Mouse (Mus musculus): ENCODE data around the gene 1700066M21Rik. TPM values are rescaled to one million over a fixed set of nuclear protein-coding genes. Genes with fewer than 3 reads are reported as not detected.
A peak's percentile ranks its signal among the peaks of the same experiment; 100 is the strongest.

The 1700066M21Rik gene
- polyA plus RNA-seq, 1 experiment from 2014 or later, result 16.3 TPM

DNA sequence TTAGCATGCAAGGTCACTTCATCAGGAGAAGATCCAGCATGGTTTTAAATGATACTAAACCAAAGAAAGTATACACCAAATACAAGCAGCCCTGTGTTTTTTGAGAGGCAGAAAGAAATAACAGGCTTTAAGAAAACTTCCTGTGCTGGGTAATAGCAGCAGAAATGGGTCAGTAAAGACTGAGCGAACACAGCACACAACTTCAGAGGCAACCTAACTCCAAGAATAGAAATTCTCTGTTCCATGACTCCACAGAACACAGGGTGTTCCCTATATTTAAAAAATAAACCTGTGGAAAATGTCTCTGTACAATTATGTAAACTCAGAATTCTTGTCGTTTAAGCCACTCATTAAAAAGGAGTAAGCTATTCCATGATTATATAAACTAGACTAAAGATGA, 23.5 kb downstream of the 1700066M21Rik start:
- ATAC-seq (ENCODE audit: low FRiP score), result no peak
- H3K9ac ChIP-seq, result no peak overlapping the region
- no peak overlapping the region for H3K4me3 ChIP-seq (replicated peaks)
- no peaks in the 10 kb centered on the region for H3K9me3 ChIP-seq
- no peaks in the 10 kb centered on the region for H3K27me3 ChIP-seq
- H3K4me2 ChIP-seq, result no peak overlapping the region
- H3K36me3 ChIP-seq (replicated peaks), result peaks cover 12% of the 10 kb centered on the region
- WGBS, result 94% methylated on average over 2 of the region's 2 CpGs
- peaks cover 5% of the 10 kb centered on the region for H3K4me1 ChIP-seq
- H3K27ac ChIP-seq, result no peak overlapping the region

DNA sequence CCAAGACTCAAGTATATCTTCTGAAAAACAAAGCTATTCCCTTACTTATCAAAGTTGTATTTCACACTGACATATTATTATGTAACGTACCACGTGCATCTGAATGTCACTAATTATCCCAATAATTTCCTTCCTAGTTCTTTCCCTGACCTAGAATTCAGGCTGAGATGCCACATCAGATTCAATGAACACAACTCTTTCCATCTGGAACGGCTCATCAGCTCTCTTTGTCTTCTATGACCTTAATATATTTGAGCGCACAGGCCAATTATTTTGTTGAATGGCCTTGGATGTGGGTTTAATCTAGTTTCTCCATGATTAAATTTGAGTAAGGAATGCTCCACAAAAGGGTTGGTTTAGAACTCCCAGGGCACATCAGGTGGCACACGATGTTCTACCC, 24.7 kb downstream of the 1700066M21Rik start:
- no peaks in the 10 kb centered on the region for H3K9me3 ChIP-seq
- peaks cover 7% of the 10 kb centered on the region for H3K36me3 ChIP-seq (replicated peaks)
- no peak overlapping the region for H3K4me3 ChIP-seq (replicated peaks)
- WGBS, result 88% methylated on average over 5 of the region's 5 CpGs
- H3K4me2 ChIP-seq, result no peak overlapping the region
- no peak overlapping the region for H3K27ac ChIP-seq
- ATAC-seq (ENCODE audit: low FRiP score), result no peak
- H3K4me1 ChIP-seq, result peaks cover 7% of the 10 kb centered on the region
- no peak overlapping the region for H3K9ac ChIP-seq
- H3K27me3 ChIP-seq, result no peaks in the 10 kb centered on the region

DNA sequence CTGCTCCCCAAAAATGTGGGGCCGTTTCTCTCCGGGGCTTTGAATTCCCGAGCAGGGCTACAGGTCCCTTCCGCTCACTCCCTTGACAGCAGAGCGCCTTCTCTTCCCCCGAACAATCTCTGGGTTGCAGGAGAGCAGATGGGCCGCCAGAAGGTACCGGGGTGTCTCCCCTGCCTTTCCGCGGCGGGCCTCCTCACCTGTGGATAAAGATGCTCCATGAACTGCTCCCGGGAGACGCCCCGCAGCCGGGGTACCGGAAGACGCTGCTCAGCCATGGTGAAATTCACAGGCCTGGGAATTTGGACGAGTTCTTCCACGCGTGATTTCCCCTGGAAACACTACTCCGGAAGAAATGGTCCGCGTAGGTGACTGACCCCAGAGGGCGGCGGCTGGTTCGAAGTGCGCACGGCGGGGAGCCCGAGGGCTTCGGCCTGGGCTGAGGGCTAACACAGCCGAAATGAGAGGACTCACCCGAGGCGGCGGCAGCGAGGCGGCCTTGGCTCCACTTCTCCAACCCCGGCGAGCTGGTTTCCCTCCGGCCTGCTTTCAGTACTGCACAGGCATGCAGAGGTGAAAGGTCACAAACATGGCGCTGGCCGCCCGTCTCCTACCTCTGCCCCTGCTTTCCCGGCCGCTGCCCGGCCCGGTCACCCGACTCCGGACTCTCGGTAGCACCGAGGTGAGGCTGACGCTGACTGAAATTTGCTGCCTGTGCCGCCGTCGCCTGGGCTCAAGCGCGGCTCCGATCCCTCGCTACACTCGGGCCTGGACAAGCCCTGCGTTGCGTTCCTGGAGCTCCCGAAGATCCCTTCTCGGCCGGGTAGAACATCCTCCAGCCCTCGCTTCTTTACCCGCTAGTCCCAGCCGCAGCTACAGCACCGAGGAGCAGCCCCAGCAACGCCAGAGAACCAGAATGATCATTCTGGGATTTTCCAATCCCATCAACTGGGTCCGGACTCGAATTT, 29.0 kb downstream of the 1700066M21Rik start, which contains the start of the genes Maip1 and Tyw5:
Gene Maip1 (plus strand): TSS at position 142 of the 965 bp plus-strand sequence.
Gene Tyw5 (minus strand): TSS at position 915 of the 965 bp plus-strand sequence.
- H3K9ac ChIP-seq, result peak within 1 kb of the TSS; percentile 77
- peak within 1 kb of the TSS; percentile 80 for H3K4me3 ChIP-seq (replicated peaks)
- H3K4me1 ChIP-seq, result peaks cover 25% of the 10 kb centered on the region
- H3K36me3 ChIP-seq (replicated peaks), result no peaks in the 10 kb centered on the region
- ATAC-seq (ENCODE audit: low FRiP score), result peak; percentile 93
- H3K27ac ChIP-seq, result peak within 1 kb of the TSS; percentile 86
- H3K4me2 ChIP-seq, result peak within 1 kb of the TSS; percentile 72
- no peaks in the 10 kb centered on the region for H3K9me3 ChIP-seq
- H3K27me3 ChIP-seq, result no peaks in the 10 kb centered on the region
- WGBS, result under 1% methylated on average over 72 of the region's 72 CpGs

DNA sequence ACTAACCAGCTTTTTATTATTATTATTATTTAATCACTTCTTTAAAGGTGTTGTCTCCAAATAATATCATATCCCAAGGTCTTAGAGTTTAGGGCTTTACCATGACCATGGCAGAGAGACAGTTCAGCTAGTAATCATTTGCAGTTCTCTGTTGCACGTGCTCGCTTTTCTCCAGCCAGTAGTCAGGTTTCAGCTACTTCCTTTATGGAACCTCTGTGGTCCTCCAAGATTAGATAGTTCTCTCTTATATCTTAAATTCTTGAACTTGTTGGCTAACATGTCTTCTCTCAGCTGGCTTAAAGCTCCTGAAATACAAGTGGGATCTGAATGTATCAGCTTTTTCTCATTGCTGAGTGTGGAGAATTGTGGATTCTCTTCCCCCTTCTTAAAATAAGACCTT, 31.6 kb downstream of the 1700066M21Rik start:
- Histone ChIP-seq H3K4me1 (peaks cover 25% of the 10 kb centered on the region), H3K4me2 (no peak overlapping the region), H3K9ac (no peak overlapping the region), H3K9me3 (no peaks in the 10 kb centered on the region), H3K36me3 (replicated peaks) (peaks cover 23% of the 10 kb centered on the region), H3K4me3 (replicated peaks) (no peak overlapping the region), H3K27ac (no peak overlapping the region), H3K27me3 (no peaks in the 10 kb centered on the region)
- WGBS, result 95% methylated on average over 2 of the region's 2 CpGs
- no peak for ATAC-seq (ENCODE audit: low FRiP score)

DNA sequence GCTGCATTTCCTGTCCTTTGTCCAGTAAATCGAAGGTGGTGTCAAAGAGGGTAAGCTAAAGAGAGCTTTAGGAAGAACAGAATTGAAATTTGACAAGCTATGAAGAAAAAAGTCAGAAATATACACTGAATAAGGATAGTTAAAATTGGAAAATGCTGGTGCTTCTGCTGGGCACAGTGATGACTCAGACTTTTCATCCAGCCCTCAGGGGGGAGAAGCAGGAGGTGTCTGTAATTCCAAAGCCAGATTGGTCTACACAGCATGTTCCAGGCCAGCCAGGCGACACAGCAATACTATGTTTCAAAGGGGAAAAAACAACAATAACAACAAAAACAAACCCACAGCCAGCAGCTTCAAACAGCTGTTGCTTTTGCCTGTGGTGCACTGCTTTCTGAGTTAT, 36.0 kb downstream of the 1700066M21Rik start:
- 84% methylated on average over 2 of the region's 2 CpGs for WGBS
- H3K27me3 ChIP-seq, result no peaks in the 10 kb centered on the region
- H3K4me2 ChIP-seq, result no peak overlapping the region
- H3K4me3 ChIP-seq (replicated peaks), result no peak overlapping the region
- H3K27ac ChIP-seq, result no peak overlapping the region
- no peak overlapping the region for H3K9ac ChIP-seq
- peaks cover 7% of the 10 kb centered on the region for H3K4me1 ChIP-seq
- H3K9me3 ChIP-seq, result no peaks in the 10 kb centered on the region
- no peak for ATAC-seq (ENCODE audit: low FRiP score)
- peaks cover 43% of the 10 kb centered on the region for H3K36me3 ChIP-seq (replicated peaks)

DNA sequence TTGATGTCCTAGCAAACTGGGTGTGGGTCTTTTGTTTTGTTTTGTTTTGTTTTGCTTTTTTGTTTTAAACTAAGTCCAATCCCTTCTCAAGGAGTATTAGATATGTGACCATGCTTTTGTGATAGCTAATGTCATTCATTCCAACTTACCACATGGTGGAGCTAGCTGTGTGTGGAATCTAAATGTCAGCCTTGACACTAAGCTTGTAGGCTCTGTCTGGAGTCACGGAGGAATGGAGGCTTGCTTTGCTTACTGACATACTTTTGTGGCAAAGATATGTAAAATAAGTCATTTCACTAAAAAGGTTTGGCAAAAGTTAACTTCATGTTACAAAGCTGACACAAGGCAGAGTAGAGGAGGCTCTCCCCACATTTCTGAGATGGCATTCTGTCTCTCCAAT, 46.3 kb downstream of the 1700066M21Rik start:
- H3K9me3 ChIP-seq, result no peaks in the 10 kb centered on the region
- no peaks in the 10 kb centered on the region for H3K36me3 ChIP-seq (replicated peaks)
- no peak overlapping the region for H3K9ac ChIP-seq
- H3K4me3 ChIP-seq (replicated peaks), result no peak overlapping the region
- H3K4me1 ChIP-seq, result peaks cover 5% of the 10 kb centered on the region
- no peak for ATAC-seq (ENCODE audit: low FRiP score)
- 6% methylated on average over 1 of the region's 1 CpGs for WGBS
- no peak overlapping the region for H3K27ac ChIP-seq
- H3K27me3 ChIP-seq, result no peaks in the 10 kb centered on the region
- no peak overlapping the region for H3K4me2 ChIP-seq

DNA sequence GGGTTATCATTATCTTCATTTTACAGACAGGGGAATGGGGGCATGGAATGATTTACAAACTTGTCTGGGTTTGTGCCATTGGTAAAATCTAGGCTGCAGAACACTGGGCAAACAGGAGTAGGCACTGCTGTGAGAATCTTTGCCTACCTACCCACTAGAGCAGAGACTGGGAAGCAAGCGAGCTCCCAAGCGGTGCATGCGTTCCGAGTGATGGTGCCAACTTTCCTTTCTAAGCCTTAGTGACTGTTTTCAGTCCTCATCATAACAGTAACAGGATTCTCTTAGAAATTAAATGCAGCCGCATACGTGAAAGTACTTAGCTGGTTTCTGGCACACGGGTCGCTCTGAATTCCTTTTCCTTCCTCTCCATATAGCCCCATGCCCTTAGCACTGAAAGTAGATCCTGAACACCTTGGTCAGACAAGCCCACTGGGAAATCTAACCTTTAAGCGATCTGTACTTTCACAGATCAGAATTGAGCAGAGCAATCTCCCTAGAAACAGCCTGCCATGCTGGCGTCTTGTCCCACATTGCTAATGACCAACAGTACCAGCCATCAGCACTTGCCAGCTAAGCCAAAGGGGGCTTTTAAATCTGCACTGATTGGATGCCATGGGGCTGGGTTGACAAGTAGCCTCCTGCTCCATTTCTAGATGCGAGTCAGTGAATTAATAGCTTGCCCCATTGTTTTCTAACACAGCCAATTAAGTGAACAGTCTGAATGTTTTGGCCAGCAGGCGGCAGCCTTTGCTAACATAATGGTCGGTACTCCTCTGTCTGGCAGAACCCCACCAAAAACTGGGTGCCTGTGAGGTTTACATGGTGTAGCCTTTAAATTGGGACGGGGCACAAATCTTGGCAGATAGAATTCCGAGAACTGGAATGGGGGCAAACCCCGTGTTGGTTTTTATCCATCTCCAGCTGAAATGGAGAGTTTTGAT, 51.2 kb downstream of the 1700066M21Rik start:
- no peak overlapping the region for H3K4me3 ChIP-seq (replicated peaks)
- H3K4me2 ChIP-seq, result peak overlapping the region; percentile 38
- 51% methylated on average over 16 of the region's 16 CpGs for WGBS

DNA sequence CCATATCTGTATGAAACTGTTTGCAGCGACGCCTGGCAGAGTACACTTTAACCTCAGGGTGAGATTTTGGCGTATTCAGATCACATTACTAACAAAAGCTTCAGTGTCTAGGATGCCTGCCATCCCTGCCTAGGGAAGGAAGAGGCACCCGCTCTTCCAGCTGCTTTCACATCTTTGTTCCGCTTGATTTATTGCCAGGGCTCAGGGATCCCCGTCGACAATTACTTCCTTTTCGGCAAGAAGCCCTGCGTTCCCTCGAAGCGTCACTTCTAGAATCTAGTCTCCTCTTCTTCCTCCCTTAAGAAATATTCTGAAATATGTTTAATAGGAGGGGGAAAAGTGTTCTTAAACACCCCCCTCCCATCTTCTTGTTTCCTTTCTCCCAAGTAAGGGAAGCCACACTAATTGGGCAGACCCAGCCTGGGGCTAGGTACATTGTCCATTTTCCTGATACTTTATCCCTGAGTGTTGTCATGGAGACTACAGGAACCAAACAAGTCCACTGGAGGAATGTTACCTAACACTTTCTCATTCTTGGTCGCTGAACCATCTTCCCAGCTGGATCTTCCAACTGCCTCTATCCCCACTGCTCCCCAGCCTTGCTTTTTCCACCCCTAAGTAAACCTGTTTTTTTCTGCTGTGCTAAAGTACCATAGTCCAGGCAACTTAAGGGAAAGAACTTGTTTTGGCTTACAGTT, 52.5 kb downstream of the 1700066M21Rik start:
- no peaks in the 10 kb centered on the region for H3K27me3 ChIP-seq
- ATAC-seq (ENCODE audit: low FRiP score), result peak; percentile 62
- H3K9me3 ChIP-seq, result no peaks in the 10 kb centered on the region
- no peak overlapping the region; the same call in 1 of the 2 replicates for H3K4me3 ChIP-seq (replicated peaks)
- peaks cover 20% of the 10 kb centered on the region for H3K4me1 ChIP-seq
- H3K9ac ChIP-seq, result 0 out of 2 replicates have a peak overlapping the region, but pooled peaks have one; percentile 25
- WGBS, result 3% methylated on average over 12 of the region's 12 CpGs
- peak overlapping the region; percentile 50; the same call in 1 of the 2 replicates for H3K27ac ChIP-seq
- no peaks in the 10 kb centered on the region for H3K36me3 ChIP-seq (replicated peaks)
- peak overlapping the region; percentile 42 for H3K4me2 ChIP-seq

More for the DNA sequence above, 51.2 kb downstream of the 1700066M21Rik start:
- Histone ChIP-seq H3K4me1 (peaks cover 20% of the 10 kb centered on the region), H3K27ac (no peak overlapping the region), H3K27me3 (no peaks in the 10 kb centered on the region), H3K9ac (no peak overlapping the region), H3K36me3 (replicated peaks) (no peaks in the 10 kb centered on the region), H3K9me3 (no peaks in the 10 kb centered on the region)
- ATAC-seq (ENCODE audit: low FRiP score), result peak; percentile 90

DNA sequence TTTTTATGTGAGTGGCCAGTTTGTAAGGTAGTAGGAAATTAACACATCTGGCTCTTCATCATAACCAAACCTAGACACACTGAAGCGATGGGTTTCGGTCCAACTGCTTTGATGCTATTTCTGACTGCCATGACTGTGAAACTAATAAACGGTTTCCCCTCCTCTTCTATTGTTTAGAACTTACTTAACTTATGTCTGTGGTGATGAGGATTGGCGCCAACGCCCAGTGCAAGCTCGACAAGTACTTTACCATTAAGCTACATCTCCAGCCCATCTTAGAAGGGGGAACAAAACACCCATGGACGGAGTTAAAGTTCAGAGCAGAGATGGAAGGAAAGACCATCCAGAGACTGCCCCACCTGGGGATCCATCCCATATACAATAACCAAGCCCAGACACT, 55.7 kb downstream of the 1700066M21Rik start:
- H3K27me3 ChIP-seq, result no peaks in the 10 kb centered on the region
- no peak for ATAC-seq (ENCODE audit: low FRiP score)
- H3K9me3 ChIP-seq, result no peaks in the 10 kb centered on the region
- peaks cover 25% of the 10 kb centered on the region for H3K4me1 ChIP-seq
- WGBS, result 89% methylated on average over 7 of the region's 7 CpGs
- H3K4me2 ChIP-seq, result no peak overlapping the region
- H3K36me3 ChIP-seq (replicated peaks), result no peaks in the 10 kb centered on the region
- H3K4me3 ChIP-seq (replicated peaks), result no peak overlapping the region
- H3K9ac ChIP-seq, result no peak overlapping the region
- no peak overlapping the region for H3K27ac ChIP-seq
